Mouse (Mus musculus) hindbrain, embryonic 16.5 days (tissue): ENCODE results near the gene Ap1m1. TPM values are rescaled to one million over a fixed set of nuclear protein-coding genes. Genes with fewer than 3 reads are reported as not detected.

Experiments
- ATAC-seq: fragments of 200-750 bp; cut with Nextera tagmentation; 2 replicates; pipeline ENCODE4 v1.8.0; 2017; ENCODE audit warnings: moderate TSS enrichment, moderate library complexity
- H3K27ac ChIP-seq: fragments of 300-500 bp; sonication (generic); 2 replicates; pipeline ENCODE4 v1.5.1; 2014; ENCODE audit warnings: low read depth, mild to moderate bottlenecking, control low read depth, low read length, moderate library complexity
- H3K27me3 ChIP-seq: fragments of 300-500 bp; sonication (generic); replicated peaks from 2 replicates; pipeline ENCODE4 v1.6.1; 2014; ENCODE audit warnings: low read length; ENCODE audit not compliant: control insufficient read depth, insufficient read depth
- H3K36me3 ChIP-seq: fragments of 300-500 bp; sonication (generic); 2 replicates; pipeline ENCODE4 v1.6.1; 2014; ENCODE audit warnings: mild to moderate bottlenecking, low read length, moderate library complexity, mixed read lengths; ENCODE audit not compliant: control insufficient read depth, insufficient read depth
- H3K4me1 ChIP-seq: fragments of 300-500 bp; sonication (generic); 2 replicates; pipeline ENCODE4 v1.6.1; 2014; ENCODE audit warnings: low read depth, low read length; ENCODE audit not compliant: control insufficient read depth, insufficient read depth
- H3K4me2 ChIP-seq: fragments of 300-500 bp; sonication (generic); 2 replicates; pipeline ENCODE4 v1.6.1; 2014; ENCODE audit warnings: mild to moderate bottlenecking, low read length, control low read depth, moderate library complexity
- H3K4me3 ChIP-seq: fragments of 300-500 bp; sonication (generic); 2 replicates; pipeline ENCODE4 v1.5.1; 2014; ENCODE audit warnings: mild to moderate bottlenecking, low read length, control low read depth, moderate library complexity
- H3K9ac ChIP-seq: fragments of 300-500 bp; sonication (generic); 2 replicates; pipeline ENCODE4 v1.6.1; 2014; ENCODE audit warnings: low read depth, mild to moderate bottlenecking, control low read depth, low read length, moderate library complexity
- H3K9me3 ChIP-seq: fragments of 300-500 bp; sonication (generic); 2 replicates; pipeline ENCODE4 v1.6.1; 2014; ENCODE audit warnings: mild to moderate bottlenecking, low read length, moderate library complexity; ENCODE audit not compliant: control insufficient read depth
- WGBS: fragments of 180-500 bp; shearing (Covaris S2); extraction: QIAGEN DNeasy Blood & Tissue Kit; methylation state at CpG from one replicate; pipeline ENCODE4 v1.1.7; 2014; 5-methylcytosine and 5-hydroxymethylcytosine counted together
- polyA plus RNA-seq: library from polyadenylated mRNA; unstranded; fragments of >200 nt; fragmentation: Nextera tagmentation; extraction: Ambion mirVana; gene quantifications from 2 replicates; pipeline ENCODE4 v1.2.1, GENCODE M21; 2015

Ap1m1 gene
- polyA plus RNA-seq, 1 experiment from 2014 or later: 264 TPM

GRCm38 (mm10) chr8:72242226-72242625, 2.4 kb downstream of the Ap1m1 start:
- no peak for ATAC-seq
- no peaks in the 10 kb centered on the region for H3K9me3 ChIP-seq
- H3K27ac ChIP-seq: no peak overlapping the region
- H3K27me3 ChIP-seq: no peaks in the 10 kb centered on the region
- no peak overlapping the region for H3K4me3 ChIP-seq
- H3K4me2 ChIP-seq: no peak overlapping the region
- 90% methylated on average over 1 of the region's 1 CpGs for WGBS
- peaks cover 18% of the 10 kb centered on the region for H3K4me1 ChIP-seq
- H3K9ac ChIP-seq: no peak overlapping the region
- H3K36me3 ChIP-seq: 0 out of 2 replicates have a peak, but pooled peaks cover 2% of the 10 kb centered on the region

GRCm38 (mm10) chr8:72244610-72245009, 4.8 kb downstream of the Ap1m1 start:
- no peak overlapping the region for H3K9ac ChIP-seq
- H3K9me3 ChIP-seq: no peaks in the 10 kb centered on the region
- no peak overlapping the region for H3K4me2 ChIP-seq
- H3K27me3 ChIP-seq: no peaks in the 10 kb centered on the region
- ATAC-seq: no peak
- no peak overlapping the region for H3K4me3 ChIP-seq
- 76% methylated on average over 2 of the region's 2 CpGs for WGBS
- H3K4me1 ChIP-seq: peaks cover 18% of the 10 kb centered on the region
- no peak overlapping the region for H3K27ac ChIP-seq
- peaks cover 4% of the 10 kb centered on the region; the same call in 1 of the 2 replicates for H3K36me3 ChIP-seq

GRCm38 (mm10) chr8:72257171-72257901, 17.5 kb downstream of the Ap1m1 start:
- H3K4me1 ChIP-seq: no peaks in the 10 kb centered on the region
- WGBS: 52% methylated on average over 7 of the region's 7 CpGs
- peak overlapping the region; percentile 13; the same call in 1 of the 2 replicates for H3K9ac ChIP-seq
- H3K36me3 ChIP-seq: peaks cover 19% of the 10 kb centered on the region
- no peak overlapping the region for H3K27ac ChIP-seq
- H3K27me3 ChIP-seq: no peaks in the 10 kb centered on the region
- ATAC-seq: peak; percentile 51; the same call in 1 of the 2 replicates
- H3K4me2 ChIP-seq: no peak overlapping the region
- H3K9me3 ChIP-seq: no peaks in the 10 kb centered on the region
- no peak overlapping the region for H3K4me3 ChIP-seq

GRCm38 (mm10) chr8:72257902-72258238, 18.1 kb downstream of the Ap1m1 start:
- H3K4me1 ChIP-seq: no peaks in the 10 kb centered on the region
- no peak for ATAC-seq
- 94% methylated on average over 1 of the region's 1 CpGs for WGBS
- no peak overlapping the region for H3K9ac ChIP-seq
- H3K4me3 ChIP-seq: no peak overlapping the region
- H3K27ac ChIP-seq: no peak overlapping the region
- H3K9me3 ChIP-seq: no peaks in the 10 kb centered on the region
- peaks cover 14% of the 10 kb centered on the region for H3K36me3 ChIP-seq
- H3K4me2 ChIP-seq: no peak overlapping the region
- no peaks in the 10 kb centered on the region for H3K27me3 ChIP-seq

- 79% methylated on average over 2 of the region's 2 CpGs for WGBS
- Histone ChIP-seq H3K27ac (no peak overlapping the region), H3K4me3 (no peak overlapping the region), H3K27me3 (no peaks in the 10 kb centered on the region), H3K4me2 (no peak overlapping the region), H3K4me1 (no peaks in the 10 kb centered on the region), H3K9me3 (no peaks in the 10 kb centered on the region), H3K9ac (no peak overlapping the region), H3K36me3 (peaks cover 11% of the 10 kb centered on the region)
- ATAC-seq: no peak
Measured at GRCm38 (mm10) chr8:72259862-72260261, 20.0 kb downstream of the Ap1m1 start.

GRCm38 (mm10) chr8:72260585-72260984, 20.8 kb downstream of the Ap1m1 start:
- no peak overlapping the region for H3K4me2 ChIP-seq
- H3K27ac ChIP-seq: no peak overlapping the region
- H3K9ac ChIP-seq: no peak overlapping the region
- H3K9me3 ChIP-seq: no peaks in the 10 kb centered on the region
- H3K4me3 ChIP-seq: no peak overlapping the region
- no peaks in the 10 kb centered on the region for H3K4me1 ChIP-seq
- no peaks in the 10 kb centered on the region for H3K27me3 ChIP-seq
- 55% methylated on average over 4 of the region's 4 CpGs for WGBS
- peaks cover 4% of the 10 kb centered on the region for H3K36me3 ChIP-seq
- ATAC-seq: no peak

- WGBS: 33% methylated on average over 2 of the region's 2 CpGs
- ATAC-seq: peak; percentile 67; the same call in 1 of the 2 replicates
- Histone ChIP-seq H3K4me2 (no peak overlapping the region), H3K4me1 (no peaks in the 10 kb centered on the region), H3K27me3 (no peaks in the 10 kb centered on the region), H3K27ac (no peak overlapping the region), H3K36me3 (peaks cover under 1% of the 10 kb centered on the region; the same call in 1 of the 2 replicates), H3K9ac (no peak overlapping the region), H3K4me3 (no peak overlapping the region), H3K9me3 (no peaks in the 10 kb centered on the region)
Measured at GRCm38 (mm10) chr8:72261019-72261418, 21.2 kb downstream of the Ap1m1 start.

GRCm38 (mm10) chr8:72261431-72261830, 21.6 kb downstream of the Ap1m1 start:
- no peaks in the 10 kb centered on the region for H3K9me3 ChIP-seq
- no peak overlapping the region for H3K27ac ChIP-seq
- H3K4me1 ChIP-seq: no peaks in the 10 kb centered on the region
- H3K4me2 ChIP-seq: no peak overlapping the region
- no peak for ATAC-seq
- no peaks in the 10 kb centered on the region for H3K27me3 ChIP-seq
- no peak overlapping the region for H3K4me3 ChIP-seq
- H3K9ac ChIP-seq: no peak overlapping the region
- H3K36me3 ChIP-seq: no peaks in the 10 kb centered on the region

GRCm38 (mm10) chr8:72261872-72262271, 22.1 kb downstream of the Ap1m1 start:
- no peaks in the 10 kb centered on the region for H3K27me3 ChIP-seq
- no peak overlapping the region for H3K4me3 ChIP-seq
- no peak overlapping the region for H3K9ac ChIP-seq
- H3K9me3 ChIP-seq: no peaks in the 10 kb centered on the region
- H3K27ac ChIP-seq: no peak overlapping the region
- no peak for ATAC-seq
- H3K36me3 ChIP-seq: no peaks in the 10 kb centered on the region
- 53% methylated on average over 5 of the region's 5 CpGs for WGBS
- no peak overlapping the region for H3K4me2 ChIP-seq
- H3K4me1 ChIP-seq: no peaks in the 10 kb centered on the region
